Mouse (Mus musculus) kidney, embryonic 14.5 days (tissue): ENCODE measurements around the gene Spata22. TPM values are rescaled to one million over a fixed set of nuclear protein-coding genes. Genes with fewer than 3 reads are reported as not detected.

Experiments used
- ATAC-seq: fragments of 200-750 bp; cut with Nextera tagmentation; 2 replicates; pipeline ENCODE4 v1.8.0; 2017; ENCODE audit warnings: moderate number of reproducible peaks, mild to moderate bottlenecking, moderate TSS enrichment, moderate library complexity; ENCODE audit not compliant: low FRiP score, low TSS enrichment
- H3K27ac ChIP-seq: fragments of 300-500 bp; sonication (generic); 2 replicates; pipeline ENCODE4 v1.5.1; 2014; ENCODE audit warnings: low read depth, mild to moderate bottlenecking, low read length, moderate library complexity, mixed read lengths
- H3K27me3 ChIP-seq: fragments of 300-500 bp; sonication (generic); 2 replicates; pipeline ENCODE4 v1.6.1; 2014; ENCODE audit warnings: mild to moderate bottlenecking, low read length; ENCODE audit not compliant: control insufficient read depth, insufficient read depth
- H3K36me3 ChIP-seq: fragments of 300-500 bp; sonication (generic); 2 replicates; pipeline ENCODE4 v1.6.1; 2014; ENCODE audit warnings: low read length, mixed read lengths; ENCODE audit not compliant: control insufficient read depth, insufficient read depth
- H3K4me1 ChIP-seq: fragments of 300-500 bp; sonication (generic); 2 replicates; pipeline ENCODE4 v1.6.1; 2014; ENCODE audit warnings: low read length, mixed read lengths; ENCODE audit not compliant: control insufficient read depth, insufficient read depth
- H3K4me2 ChIP-seq: fragments of 300-500 bp; sonication (generic); replicated peaks from 2 replicates; pipeline ENCODE4 v1.6.1; 2014; ENCODE audit warnings: low read depth, mild to moderate bottlenecking, low read length
- H3K4me3 ChIP-seq: fragments of 300-500 bp; sonication (generic); 2 replicates; pipeline ENCODE4 v1.5.1; 2014; ENCODE audit warnings: mild to moderate bottlenecking, low read length
- H3K9ac ChIP-seq: fragments of 300-500 bp; sonication (generic); 2 replicates; pipeline ENCODE4 v1.6.1; 2014; ENCODE audit warnings: low read depth, mild to moderate bottlenecking, low read length, moderate library complexity
- H3K9me3 ChIP-seq: fragments of 300-500 bp; sonication (generic); 2 replicates; pipeline ENCODE4 v1.6.1; 2016; ENCODE audit warnings: low read length; ENCODE audit not compliant: control insufficient read depth
- WGBS: fragments of 180-500 bp; shearing (Covaris S2); extraction: QIAGEN DNeasy Blood & Tissue Kit; methylation state at CpG from one replicate; pipeline ENCODE4 v1.1.7; 2014; 5-methylcytosine and 5-hydroxymethylcytosine counted together
- polyA plus RNA-seq: library from polyadenylated mRNA; unstranded; fragments of >200 nt; fragmentation: Nextera tagmentation; extraction: Ambion mirVana; gene quantifications from 2 replicates; pipeline ENCODE4 v1.2.1, GENCODE M21; 2014

Spata22 gene
- polyA plus RNA-seq, 1 experiment from 2014 or later, result 0.16 TPM

DNA sequence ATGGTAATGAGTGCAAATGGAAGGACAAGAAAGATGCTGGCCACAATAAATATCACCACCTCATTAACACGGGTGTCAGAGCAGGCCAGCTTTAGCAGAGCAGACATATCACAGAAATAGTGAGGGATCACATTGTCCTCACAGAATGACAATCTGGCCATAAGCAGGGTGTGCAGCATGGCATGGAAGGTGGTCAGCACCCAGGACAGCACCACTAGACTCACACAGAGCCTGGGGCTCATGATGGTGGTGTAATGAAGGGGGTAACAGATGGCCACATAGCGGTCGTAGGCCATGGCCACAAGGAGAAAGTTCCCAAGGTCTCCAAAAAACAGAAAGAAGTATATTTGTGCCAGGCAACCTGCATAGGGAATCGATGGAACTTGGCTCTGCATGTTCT lies 65.8 kb downstream of the Spata22 start:
- H3K4me3 ChIP-seq, result no peak overlapping the region

More for the DNA sequence above, 65.8 kb downstream of the Spata22 start:
- H3K4me1 ChIP-seq, result no peaks in the 10 kb centered on the region
- no peak overlapping the region for H3K4me2 ChIP-seq
- ATAC-seq, result no peak
- WGBS, result 68% methylated on average over 4 of the region's 4 CpGs
- H3K36me3 ChIP-seq, result no peaks in the 10 kb centered on the region
- no peak overlapping the region for H3K27ac ChIP-seq
- no peak overlapping the region for H3K9ac ChIP-seq
- no peaks in the 10 kb centered on the region for H3K9me3 ChIP-seq
- H3K27me3 ChIP-seq, result no peaks in the 10 kb centered on the region

Other genes with a start within 250 kb of the Spata22 start
- 0.20 and 0.24 TPM in 2 replicates for gene Itgae, start 239.2 kb upstream of the Spata22 start, polyA plus RNA-seq
- gene Haspin, start 191.4 kb upstream of the Spata22 start, polyA plus RNA-seq, result 14.5 and 19.5 TPM in 2 replicates
- gene P2rx5, start 169.3 kb upstream of the Spata22 start, polyA plus RNA-seq, result 0.34 TPM in 1 of 2 replicates, not detected in the other
- gene Emc6, start 152.7 kb upstream of the Spata22 start, polyA plus RNA-seq, result 134 and 156 TPM in 2 replicates
- 195 and 209 TPM in 2 replicates for gene Tax1bp3, start 152.7 kb upstream of the Spata22 start, polyA plus RNA-seq
- 15.3 and 19.5 TPM in 2 replicates for gene Ctns, start 130.7 kb upstream of the Spata22 start, polyA plus RNA-seq
- 0.77 and 1.1 TPM in 2 replicates for gene Shpk, start 130.3 kb upstream of the Spata22 start, polyA plus RNA-seq
- not detected in 2 replicates for gene Trpv1, start 95.4 kb upstream of the Spata22 start, polyA plus RNA-seq
- gene Trpv3, start 62.4 kb upstream of the Spata22 start, polyA plus RNA-seq, result 0.14 and 0.15 TPM in 2 replicates
- 4.5 and 6.3 TPM in 2 replicates for gene Aspa, start 145 bp upstream of the Spata22 start, polyA plus RNA-seq
- gene Gm49340, start within 50 bp of the Spata22 start, polyA plus RNA-seq, result not detected in 2 replicates
- gene Olfr20, start 21.0 kb downstream of the Spata22 start, polyA plus RNA-seq, result not detected in 2 replicates
- gene Olfr376, start 41.5 kb downstream of the Spata22 start, polyA plus RNA-seq, result not detected in 2 replicates
- gene Olfr1, start 69.9 kb downstream of the Spata22 start, polyA plus RNA-seq, result not detected in 2 replicates
- not detected in 2 replicates for gene Olfr378, start 98.7 kb downstream of the Spata22 start, polyA plus RNA-seq
- gene Olfr380, start 127.8 kb downstream of the Spata22 start, polyA plus RNA-seq, result not detected in 2 replicates
- gene Olfr381, start 161.9 kb downstream of the Spata22 start, polyA plus RNA-seq, result not detected in 2 replicates
- not detected in 2 replicates for gene Olfr382, start 187.5 kb downstream of the Spata22 start, polyA plus RNA-seq